Mouse (Mus musculus) lung, adult 18-20 months (tissue): Measurements from ENCODE around the gene Klhl40.

Experiments
- DNase-seq, 2 experiments: peaks; one replicate each; pipeline ENCODE4 v3.0.0; 2022; ENCODE audit warnings: mixed read lengths in 2 of 2

Gene Klhl40

GRCm38 (mm10) chr9:121778066-121778624 lies 738 bp downstream of the Klhl40 start:
- DNase-seq: no peak

GRCm38 (mm10) chr9:121784801-121785200 lies 7.4 kb downstream of the Klhl40 start:
- DNase-seq: no peak

DNA sequence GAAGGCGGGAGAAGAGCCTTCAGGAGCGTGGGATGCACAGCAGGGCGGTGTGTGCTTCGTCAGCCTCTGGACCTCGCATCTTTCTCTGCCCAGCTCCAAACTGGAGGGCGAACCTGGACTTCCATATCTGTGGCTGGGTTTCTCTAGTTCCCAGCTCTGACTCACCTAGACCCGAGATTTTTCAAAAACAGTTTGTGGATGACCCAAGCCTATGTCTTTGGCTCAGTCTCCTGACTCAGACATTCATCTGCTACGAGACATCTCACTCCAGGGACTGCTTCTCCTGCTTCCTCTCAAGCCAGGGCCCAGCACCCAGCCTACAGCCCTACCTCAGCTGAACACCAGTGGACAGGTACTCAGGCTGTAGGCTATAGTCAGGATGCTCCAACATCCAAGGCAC lies 7.9 kb downstream of the Klhl40 start:
- no peak for DNase-seq

DNA sequence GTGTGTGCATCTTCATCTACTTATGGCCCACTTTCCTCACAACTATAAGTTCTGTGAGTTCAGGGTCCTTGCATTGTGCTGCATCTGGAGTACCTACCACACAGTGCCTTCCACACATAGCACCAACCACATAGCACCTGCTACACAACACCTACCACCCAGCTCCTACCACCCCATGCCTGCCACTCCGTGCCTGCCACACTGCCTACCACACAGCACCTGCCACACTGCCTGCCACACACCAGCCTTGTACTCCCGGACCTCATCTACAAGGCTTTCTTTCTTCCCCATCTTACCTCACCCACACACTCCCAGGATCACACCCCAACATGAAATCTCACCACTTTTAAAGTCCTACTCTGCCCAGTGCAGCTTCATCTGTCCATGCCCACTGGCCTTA lies 9.0 kb downstream of the Klhl40 start:
- no peak for DNase-seq

DNA sequence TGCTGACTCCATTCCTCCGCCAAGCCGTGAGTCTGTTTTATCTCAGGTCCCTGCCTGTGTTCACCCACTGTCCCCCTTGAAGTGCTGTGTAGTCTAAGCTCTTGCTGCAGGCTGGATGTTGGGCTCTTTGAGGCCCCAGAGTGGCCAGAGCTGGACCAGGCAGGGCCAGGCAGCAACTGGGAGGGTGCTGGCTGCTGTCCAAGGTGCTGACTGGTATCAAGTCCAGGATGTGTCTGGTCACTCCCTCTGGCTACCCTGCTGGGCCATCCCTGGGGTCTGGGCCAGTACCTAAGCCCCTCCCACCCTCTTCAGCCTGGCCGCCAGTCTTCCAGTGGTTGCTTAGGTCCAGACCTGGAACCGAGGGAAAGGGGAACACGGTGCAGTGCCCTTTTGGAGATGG lies 13.8 kb downstream of the Klhl40 start:
- peak; percentile 38 to 42 for DNase-seq

DNA sequence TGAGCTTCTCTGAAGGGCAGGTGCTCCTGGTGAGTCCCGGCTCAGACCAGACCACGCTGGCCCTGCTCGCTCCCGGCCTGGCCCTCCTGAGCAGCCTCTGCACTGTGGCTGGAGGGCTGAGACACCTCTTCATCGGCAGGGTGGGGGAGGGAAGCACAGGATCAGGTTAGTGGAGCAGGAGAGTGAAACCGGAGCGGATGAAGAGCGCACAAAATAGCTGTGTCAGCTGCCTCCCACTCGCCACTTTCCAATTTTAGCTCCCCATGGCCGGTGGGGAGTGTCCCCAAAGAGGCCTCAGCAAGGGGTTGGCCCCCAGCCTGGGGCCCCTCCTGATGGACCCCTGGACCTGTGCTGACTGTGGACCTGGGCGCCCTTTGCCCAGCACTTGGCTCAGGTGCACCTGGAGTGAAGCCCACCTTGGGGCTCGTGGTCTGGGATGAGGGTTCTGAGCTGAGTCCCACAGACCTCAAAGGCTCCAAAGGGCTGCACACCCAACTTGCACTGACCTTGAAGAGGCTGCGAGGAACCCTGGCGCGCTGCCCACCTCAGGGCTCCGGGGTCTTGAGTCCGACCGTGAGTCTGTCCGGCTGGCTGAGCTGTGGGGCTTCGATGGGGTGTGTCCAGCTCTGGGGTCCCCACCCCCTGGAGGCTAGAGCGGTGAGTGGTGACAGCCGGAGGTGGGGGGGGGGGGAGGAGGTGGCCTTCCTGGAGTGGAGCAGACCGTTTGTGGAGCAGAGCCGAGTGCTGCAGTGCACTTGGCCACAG lies 14.5 kb downstream of the Klhl40 start, which contains the start of gene Hhatl:
Hhatl (minus strand) TSS at position 751 of the 765 bp plus-strand sequence.
- no peak for DNase-seq

DNA sequence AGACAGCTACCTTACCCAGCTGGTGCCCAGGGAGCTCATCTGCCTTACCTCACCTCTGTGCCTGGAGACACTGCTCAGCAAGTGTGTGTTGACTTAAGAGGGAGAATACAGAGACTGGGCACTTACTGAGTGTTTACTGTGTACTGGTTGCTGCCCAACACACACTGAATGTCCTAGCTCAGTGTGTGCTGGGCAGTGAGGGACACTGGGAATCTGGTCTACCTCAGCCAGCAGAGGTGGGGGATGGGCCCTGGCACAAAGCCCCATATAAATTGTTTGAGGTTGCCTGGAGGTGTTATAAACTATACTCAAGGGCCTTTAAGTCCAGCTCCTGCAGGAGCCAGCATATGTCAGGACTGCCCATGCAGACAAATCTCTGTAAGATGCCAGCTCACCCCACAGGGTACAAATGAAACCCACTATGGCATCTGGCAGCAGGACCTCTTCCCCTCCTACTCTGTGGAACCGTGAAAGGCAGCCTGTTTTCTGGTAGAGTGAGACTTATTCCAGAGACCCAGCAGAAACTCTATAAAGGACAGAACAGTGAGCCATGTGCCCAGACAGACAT lies 17.6 kb downstream of the Klhl40 start:
- DNase-seq: peak; percentile 58 to 75

DNA sequence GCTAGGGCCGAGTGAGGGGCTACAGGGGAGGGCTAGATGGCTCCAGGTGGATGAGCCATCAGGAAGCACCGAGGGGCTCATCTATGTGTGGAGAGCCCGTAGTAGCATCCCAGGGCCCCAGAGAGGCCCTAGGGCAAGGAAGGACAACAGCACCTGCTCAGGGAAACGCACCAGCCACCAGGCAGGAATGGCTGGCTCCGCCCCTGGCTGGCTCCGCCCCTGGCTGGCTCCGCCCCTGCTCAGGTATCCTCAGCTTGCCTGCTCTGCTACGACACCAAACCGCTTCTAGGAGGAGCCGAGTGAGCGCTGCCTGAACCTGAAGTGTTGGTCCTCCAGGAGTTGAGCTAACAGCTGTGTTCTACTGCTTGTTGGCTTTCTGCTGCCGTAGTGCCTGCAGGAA lies 20.3 kb downstream of the Klhl40 start:
- DNase-seq: peak; percentile 66 to 81

GRCm38 (mm10) chr9:121798887-121799520 lies 21.6 kb downstream of the Klhl40 start:
- no peak for DNase-seq

- DNase-seq: no peak
Measured at GRCm38 (mm10) chr9:121802747-121803146, 25.3 kb downstream of the Klhl40 start.

DNA sequence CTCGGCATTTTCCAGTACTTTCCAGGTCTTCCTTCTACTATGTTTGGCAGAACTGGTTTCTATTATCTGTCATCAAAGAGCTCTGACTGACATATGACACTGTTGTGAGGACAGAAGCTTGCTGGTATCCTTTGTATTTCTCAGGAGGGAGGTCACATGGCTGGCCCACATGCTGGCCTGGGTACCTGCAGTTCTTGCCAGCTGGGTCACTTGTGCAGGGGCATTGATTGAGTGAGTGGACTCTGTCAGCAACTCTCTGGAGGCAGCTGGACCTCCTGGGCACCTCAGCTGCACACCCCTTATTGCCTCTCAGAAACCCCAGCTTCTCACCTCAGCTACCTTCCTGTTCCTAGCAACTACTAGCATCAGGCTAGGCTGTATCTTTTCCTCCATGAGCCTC lies 30.1 kb downstream of the Klhl40 start:
- no peak for DNase-seq

- DNase-seq: no peak
Measured at GRCm38 (mm10) chr9:121807947-121808346, 30.5 kb downstream of the Klhl40 start.

- DNase-seq: no peak
Measured at GRCm38 (mm10) chr9:121808511-121808910, 31.1 kb downstream of the Klhl40 start.

DNA sequence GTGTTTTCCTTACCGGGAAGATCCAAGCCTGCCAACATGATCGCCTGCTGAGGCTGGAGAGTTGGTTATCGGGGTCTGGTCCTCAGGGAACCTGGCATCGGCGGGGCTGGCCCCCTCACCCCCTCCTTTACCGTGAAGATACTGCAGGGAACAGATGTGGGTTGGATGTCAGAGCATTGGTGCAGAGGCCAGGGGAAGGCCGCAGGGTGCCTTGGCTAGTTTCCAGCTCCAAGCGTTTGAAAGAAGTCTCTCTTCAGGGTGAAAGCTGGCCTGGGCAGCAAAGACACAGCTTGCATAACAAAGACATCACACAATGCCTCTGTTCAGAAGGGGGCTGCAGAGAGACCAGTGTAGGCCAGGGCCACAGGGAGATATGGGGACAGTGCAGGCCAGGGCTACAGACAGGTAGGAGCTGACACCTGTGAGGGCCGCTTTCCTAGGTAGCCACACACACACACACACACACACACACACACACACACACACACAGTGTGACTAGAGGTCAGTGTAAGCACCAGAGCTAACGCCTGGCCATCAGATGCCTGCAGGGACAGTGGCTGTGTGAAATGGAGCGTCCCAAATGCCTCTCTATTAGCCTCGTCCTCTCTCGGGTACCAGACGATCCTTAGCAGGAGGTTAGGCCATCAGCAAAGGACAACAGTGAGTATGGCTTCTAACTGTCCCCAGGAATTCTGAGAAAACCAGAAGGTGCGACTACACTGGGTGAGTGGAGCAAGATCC lies 32.8 kb downstream of the Klhl40 start:
- DNase-seq: no peak

DNA sequence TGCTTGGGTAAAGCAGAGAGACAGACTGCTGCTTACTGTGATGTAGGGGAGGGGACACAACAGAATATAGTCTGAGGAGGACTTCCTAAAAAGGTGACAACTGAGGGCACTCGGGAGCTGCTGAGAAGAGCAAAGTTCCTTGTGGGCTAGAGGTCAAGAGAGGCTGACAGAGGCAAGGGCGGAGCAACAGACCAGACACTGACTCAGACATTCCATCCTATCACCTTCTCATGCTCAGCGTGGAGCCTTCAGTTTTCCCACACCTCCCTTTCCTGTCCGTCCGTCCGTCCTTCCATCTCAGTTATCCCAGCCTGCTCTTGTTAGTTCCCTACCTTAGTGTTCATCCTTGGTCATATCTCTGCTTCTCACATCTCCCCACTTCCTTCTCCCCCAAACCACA lies 37.8 kb downstream of the Klhl40 start:
- no peak for DNase-seq

GRCm38 (mm10) chr9:121819073-121819770 lies 41.8 kb downstream of the Klhl40 start:
- DNase-seq: peak; percentile 37 to 49

DNA sequence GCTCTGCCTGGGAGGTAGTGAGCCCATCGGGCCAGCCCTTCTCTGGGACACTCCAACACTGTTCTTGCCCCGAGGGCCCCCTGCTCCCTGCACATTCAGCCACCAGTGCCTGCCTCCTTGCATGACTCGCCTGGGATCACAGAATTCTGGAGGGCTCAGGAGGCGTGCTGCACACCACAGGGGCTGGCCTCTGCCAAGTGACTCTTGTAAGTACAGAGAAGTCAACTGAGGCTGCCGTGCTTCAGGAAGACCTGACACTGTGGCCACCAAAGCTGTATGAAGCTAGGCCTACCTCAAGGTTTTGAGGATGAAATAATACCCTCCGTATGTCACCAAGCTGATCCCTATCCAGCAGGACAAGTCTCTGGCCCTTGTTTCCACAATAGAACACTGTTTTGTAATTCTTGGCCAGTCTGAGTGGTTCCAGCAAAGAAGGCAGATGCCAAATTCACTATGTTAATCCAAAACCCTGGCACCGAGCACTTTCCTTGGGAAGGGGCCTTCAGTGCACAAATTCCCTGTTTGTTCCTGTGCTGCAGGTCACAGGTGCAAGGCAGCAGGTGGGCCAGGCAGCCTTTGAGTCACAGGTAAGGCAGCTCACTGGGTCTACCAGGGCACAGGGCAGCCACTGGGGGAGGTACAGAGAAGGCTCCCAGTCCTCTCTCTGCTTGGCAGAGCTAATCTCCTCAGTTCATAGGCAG lies 42.5 kb downstream of the Klhl40 start:
- DNase-seq: no peak

DNA sequence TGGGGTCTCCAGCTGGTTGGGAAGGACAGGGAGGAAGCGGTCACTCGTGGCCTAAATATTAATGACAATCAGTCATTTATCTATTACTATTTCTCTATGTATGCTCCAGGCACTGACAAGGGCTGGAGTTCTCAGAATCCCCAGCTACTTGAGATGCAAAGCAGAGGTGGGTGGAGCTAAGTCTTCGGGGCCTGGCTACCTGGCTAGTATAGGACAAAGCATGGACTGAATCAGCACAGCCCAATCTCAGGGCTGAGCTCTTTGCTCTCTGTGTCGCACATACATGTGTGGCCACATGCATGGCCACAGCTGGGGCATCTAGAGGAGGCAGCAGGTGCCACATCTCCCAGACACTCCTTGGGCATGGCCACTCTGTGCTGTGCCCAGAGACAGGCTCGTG lies 43.4 kb downstream of the Klhl40 start:
- no peak for DNase-seq

DNA sequence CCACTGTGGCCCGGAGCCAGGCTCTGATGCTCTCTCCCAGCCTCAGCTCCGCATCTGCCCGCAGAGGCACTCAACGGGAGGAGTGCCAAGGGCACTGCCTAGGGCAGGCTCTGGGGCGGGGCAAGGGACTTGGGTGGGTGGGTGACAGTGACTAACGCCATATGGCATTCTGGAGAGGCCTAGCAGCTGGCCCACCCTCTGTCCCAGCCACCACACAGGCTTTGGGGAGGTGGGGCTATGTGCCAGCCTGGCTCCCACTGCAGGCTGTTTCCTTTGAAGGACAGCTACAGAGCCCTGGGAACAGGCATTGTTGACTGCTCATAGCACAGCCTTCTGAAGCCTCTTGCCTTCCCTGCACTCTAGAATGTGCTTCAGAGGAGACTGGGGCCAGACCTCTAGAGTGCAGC lies 45.2 kb downstream of the Klhl40 start:
- no peak for DNase-seq

DNA sequence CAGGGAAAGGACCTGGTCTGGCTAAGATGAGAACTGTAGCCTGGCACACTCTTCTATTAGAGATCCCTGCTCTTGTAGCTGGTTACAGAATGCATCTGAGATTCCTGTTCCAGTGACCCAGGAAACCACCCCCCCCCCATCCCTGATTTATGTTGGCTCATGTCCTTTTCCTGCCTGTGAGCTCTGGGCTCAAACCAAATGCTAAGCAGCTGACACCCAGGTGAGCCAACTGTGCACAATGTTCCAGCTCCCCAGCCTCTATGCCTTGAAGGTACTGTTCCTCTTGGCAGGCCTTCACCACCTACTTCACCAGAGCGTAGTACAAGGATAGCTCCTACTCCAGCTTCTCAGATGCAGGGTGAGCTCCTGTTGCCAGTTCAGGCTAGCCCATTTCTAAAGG lies 45.6 kb downstream of the Klhl40 start:
- no peak for DNase-seq

DNA sequence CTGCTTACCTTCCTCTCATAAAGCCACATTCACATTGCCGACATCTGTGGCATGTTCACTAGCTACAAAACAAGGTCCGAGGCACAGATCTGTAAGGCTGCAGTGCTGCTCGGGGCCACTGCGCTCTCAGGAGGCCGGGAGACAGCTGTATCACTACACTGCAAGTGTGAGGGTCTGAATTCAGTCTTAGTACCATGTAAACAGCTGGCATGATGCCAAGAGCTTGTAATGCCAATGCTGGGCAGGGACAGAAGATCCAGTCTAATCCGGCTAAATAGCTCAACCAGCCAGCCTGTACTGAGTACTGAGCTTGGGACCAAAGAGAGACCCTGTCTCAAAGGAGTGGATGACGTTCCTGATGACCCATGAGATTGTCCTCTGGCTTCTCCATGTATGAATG lies 46.6 kb downstream of the Klhl40 start:
- no peak for DNase-seq

GRCm38 (mm10) chr9:121826356-121826755 lies 48.9 kb downstream of the Klhl40 start:
- DNase-seq: no peak
